Mouse (Mus musculus) testis, adult 2 months (tissue): Measurements from ENCODE around the gene Ermap. TPM values are rescaled to one million over a fixed set of nuclear protein-coding genes. Genes with fewer than 3 reads are reported as not detected.

Experiments used
- H3K27ac ChIP-seq: fragments of 200-500 bp; 2 replicates; pipeline ENCODE4 v1.5.1; 2012; ENCODE audit warnings: low read depth, low read length; ENCODE audit not compliant: control insufficient read depth, insufficient read depth
- H3K27me3 ChIP-seq: fragments of 200-500 bp; 2 replicates; pipeline ENCODE4 v1.6.1; 2012; ENCODE audit warnings: mild to moderate bottlenecking, low read length, moderate library complexity; ENCODE audit not compliant: control insufficient read depth, insufficient read depth
- H3K36me3 ChIP-seq: fragments of 200-500 bp; 2 replicates; pipeline ENCODE4 v1.6.1; 2012; ENCODE audit warnings: mild to moderate bottlenecking, low read length; ENCODE audit not compliant: control insufficient read depth, insufficient read depth
- H3K4me1 ChIP-seq: fragments of 200-500 bp; 2 replicates; pipeline ENCODE4 v1.6.1; 2012; ENCODE audit warnings: low read length; ENCODE audit not compliant: control insufficient read depth, insufficient read depth
- H3K4me3 ChIP-seq: fragments of 200-500 bp; 2 replicates; pipeline ENCODE4 v1.5.1; 2012; ENCODE audit warnings: low read depth, mild to moderate bottlenecking, low read length, moderate library complexity, mixed read lengths; ENCODE audit not compliant: control insufficient read depth
- CTCF ChIP-seq: fragments of 200-500 bp; IDR thresholded peaks from 2 replicates; pipeline ENCODE4 v1.5.1; 2012; ENCODE audit warnings: low read depth, mild to moderate bottlenecking, inconsistent platforms, low read length, moderate library complexity; ENCODE audit not compliant: control insufficient read depth, insufficient read depth, insufficient replicate concordance
- POLR2A ChIP-seq: fragments of 200-500 bp; IDR thresholded peaks from 2 replicates; pipeline ENCODE4 v1.6.1; 2012; ENCODE audit warnings: low read depth, mild to moderate bottlenecking, inconsistent platforms, low read length, moderate library complexity; ENCODE audit not compliant: control insufficient read depth
- polyA plus RNA-seq: library from polyadenylated mRNA; depleted of rRNA; stranded (reverse); fragments of >200 nt; gene quantifications from 2 replicates; pipeline ENCODE4 v1.2.3, GENCODE M21; 2012; rRNA removed

Ermap gene
- 0.17 and 0.18 TPM in 2 replicates for polyA plus RNA-seq

DNA sequence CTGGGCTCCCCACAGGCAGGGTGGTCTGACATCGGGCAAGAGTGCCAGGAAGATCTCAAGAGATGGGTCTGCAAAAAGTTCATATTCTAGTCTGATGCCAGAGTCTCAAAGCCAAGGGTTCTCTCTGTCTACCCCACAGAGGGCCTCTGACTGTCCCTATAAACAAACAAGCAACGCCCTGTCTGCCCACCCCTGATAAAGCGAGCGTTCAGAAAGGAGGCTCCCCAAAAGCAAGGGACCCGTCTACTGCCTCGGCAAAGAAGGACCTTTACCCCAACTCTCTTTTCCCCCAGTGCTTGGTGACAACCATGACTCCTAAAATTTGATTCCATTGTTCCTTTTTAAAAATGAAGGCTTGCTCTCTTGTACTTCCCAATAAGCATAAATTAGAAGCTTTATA is at the start of gene Ermap:
Ermap (minus strand) TSS at position 148 of the 400 bp plus-strand sequence.
- no peak within 1 kb of the TSS for H3K4me3 ChIP-seq
- no peak within 1 kb of the TSS for H3K27ac ChIP-seq
- no peaks in the 10 kb centered on the region for H3K27me3 ChIP-seq
- TF ChIP-seq CTCF: no peak
- H3K36me3 ChIP-seq: no peaks in the 10 kb centered on the region
- H3K4me1 ChIP-seq: no peaks in the 10 kb centered on the region

GRCm38 (mm10) chr4:119239181-119239682 is 49.4 kb upstream of the Ermap start:
- Histone ChIP-seq H3K4me1 (peaks cover 2% of the 10 kb centered on the region; the same call in 1 of the 2 replicates), H3K4me3 (no peak overlapping the region), H3K36me3 (no peaks in the 10 kb centered on the region), H3K27ac (no peak overlapping the region), H3K27me3 (no peaks in the 10 kb centered on the region)
- TF ChIP-seq POLR2A (no peak), CTCF (no peak)

DNA sequence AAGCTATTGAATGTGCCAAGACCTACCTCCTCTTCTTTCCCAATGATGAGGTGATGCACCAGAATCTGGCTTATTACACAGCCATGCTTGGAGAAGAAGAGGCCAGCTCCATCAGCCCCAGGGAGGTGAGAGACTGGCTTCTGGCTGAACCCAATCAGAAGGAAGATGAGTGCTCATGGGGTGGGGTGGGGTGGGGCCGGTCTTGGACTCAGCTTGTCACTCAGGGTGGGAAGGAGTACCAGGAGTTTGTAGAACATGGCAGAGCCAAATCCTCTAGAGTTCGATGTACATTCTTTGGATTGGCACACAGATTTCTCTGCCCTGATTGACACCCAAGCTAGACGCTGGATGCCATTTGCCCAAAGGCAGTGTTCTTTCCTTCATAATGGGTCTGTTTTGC is 48.9 kb upstream of the Ermap start:
- H3K4me3 ChIP-seq: no peak overlapping the region
- no peaks in the 10 kb centered on the region for H3K27me3 ChIP-seq
- H3K4me1 ChIP-seq: peaks cover 3% of the 10 kb centered on the region
- H3K36me3 ChIP-seq: no peaks in the 10 kb centered on the region
- TF ChIP-seq POLR2A (no peak), CTCF (no peak)
- H3K27ac ChIP-seq: no peak overlapping the region

GRCm38 (mm10) chr4:119234348-119234747 is 44.5 kb upstream of the Ermap start:
- Histone ChIP-seq H3K36me3 (no peaks in the 10 kb centered on the region), H3K4me3 (no peak overlapping the region), H3K4me1 (peaks cover 8% of the 10 kb centered on the region), H3K27ac (no peak overlapping the region), H3K27me3 (no peaks in the 10 kb centered on the region)
- TF ChIP-seq CTCF (no peak), POLR2A (no peak)

DNA sequence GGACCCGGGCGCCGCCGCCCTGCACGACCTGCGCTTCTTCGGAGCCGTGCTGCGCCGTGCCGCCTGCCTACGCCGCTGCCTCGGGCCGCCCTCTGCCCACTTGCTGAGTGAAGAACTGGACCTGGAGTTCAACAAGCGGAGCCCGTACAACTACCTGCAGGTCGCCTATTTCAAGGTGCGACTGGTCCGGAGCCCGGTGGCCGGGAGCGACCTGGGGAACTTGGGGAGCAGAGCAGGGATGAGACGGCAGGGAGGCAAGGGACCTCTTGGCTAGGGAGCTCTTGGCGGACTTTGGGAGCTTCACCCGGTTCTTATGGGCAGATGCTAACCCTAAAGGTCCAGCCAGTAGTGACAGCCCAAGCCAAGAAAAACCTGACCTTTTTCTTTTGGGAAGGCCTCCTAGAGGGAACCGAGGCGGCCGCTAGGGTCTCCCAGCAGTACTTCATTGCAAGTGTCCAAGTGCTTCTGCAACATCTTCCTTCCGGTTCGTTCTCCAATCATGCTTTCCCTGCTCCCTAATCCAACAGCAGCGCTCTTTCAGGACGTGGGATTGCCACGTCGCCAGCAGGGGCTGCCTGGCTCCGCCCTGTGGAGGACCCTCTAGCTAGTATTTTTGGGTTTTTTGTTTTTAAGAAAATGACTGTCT is 43.6 kb upstream of the Ermap start:
- peak overlapping the region; percentile 87 for H3K4me3 ChIP-seq
- H3K27ac ChIP-seq: peak overlapping the region; percentile 53; the same call in 1 of the 2 replicates
- H3K4me1 ChIP-seq: peaks cover 7% of the 10 kb centered on the region
- H3K27me3 ChIP-seq: no peaks in the 10 kb centered on the region
- TF ChIP-seq POLR2A: no peak
- no peak for TF ChIP-seq CTCF
- H3K36me3 ChIP-seq: no peaks in the 10 kb centered on the region

- Histone ChIP-seq H3K27ac (peak within 1 kb of the TSS; percentile 53), H3K4me1 (peaks cover 7% of the 10 kb centered on the region), H3K4me3 (peak within 1 kb of the TSS; percentile 87), H3K36me3 (no peaks in the 10 kb centered on the region), H3K27me3 (no peaks in the 10 kb centered on the region)
- TF ChIP-seq POLR2A: peak; percentile 90
- TF ChIP-seq CTCF: no peak
Measured at GRCm38 (mm10) chr4:119232410-119233255, 42.8 kb upstream of the Ermap start, which contains the start of the genes AU022252 and P3h1. AU022252 (minus strand) TSS chr4:119232712. P3h1 (plus strand) TSS chr4:119232915.

DNA sequence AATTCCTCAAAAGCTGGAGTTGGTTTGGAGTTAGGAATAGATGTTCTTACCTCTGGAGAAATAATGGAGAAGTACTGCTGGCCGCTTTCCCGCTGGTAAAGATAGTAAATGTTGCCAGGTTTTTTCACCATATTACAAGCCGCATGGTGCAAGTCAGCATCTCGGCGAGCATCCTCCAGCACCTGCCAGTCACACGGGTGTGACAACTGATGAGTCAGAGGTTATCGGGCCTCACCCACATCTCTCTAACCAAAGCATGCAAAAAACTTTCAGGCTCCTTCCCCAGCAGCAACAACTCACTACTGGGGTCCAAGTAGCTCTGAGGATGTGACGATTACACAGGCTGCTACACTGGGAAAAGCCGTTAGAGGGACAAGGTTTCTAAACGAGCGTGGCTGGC is 36.9 kb upstream of the Ermap start:
- no peaks in the 10 kb centered on the region for H3K27me3 ChIP-seq
- H3K4me3 ChIP-seq: no peak overlapping the region
- TF ChIP-seq CTCF (no peak), POLR2A (no peak)
- peaks cover 3% of the 10 kb centered on the region for H3K36me3 ChIP-seq
- H3K4me1 ChIP-seq: no peaks in the 10 kb centered on the region
- no peak overlapping the region for H3K27ac ChIP-seq

- Histone ChIP-seq H3K4me3 (no peak overlapping the region), H3K27ac (no peak overlapping the region), H3K36me3 (peaks cover 3% of the 10 kb centered on the region), H3K4me1 (no peaks in the 10 kb centered on the region), H3K27me3 (no peaks in the 10 kb centered on the region)
- TF ChIP-seq POLR2A: no peak
- TF ChIP-seq CTCF: no peak
Measured at GRCm38 (mm10) chr4:119225719-119226118, 35.9 kb upstream of the Ermap start.
